Mouse (Mus musculus): ENCODE results near the gene Csdc2. TPM values are rescaled to one million over a fixed set of nuclear protein-coding genes. Genes with fewer than 3 reads are reported as not detected.
A peak's percentile ranks its signal among the peaks of the same experiment; 100 is the strongest.
"Not testable (repeated sequence)": the region's sequence is repeated elsewhere in the genome, so short reads cannot be mapped to it uniquely, and the experiment has no call there.

Gene Csdc2
- polyA plus RNA-seq, 1 experiment from 2014 or later: 6.3 TPM

- H3K27me3 ChIP-seq (replicated peaks): no peaks in the 10 kb centered on the region
- no peak overlapping the region for H3K4me3 ChIP-seq
- ATAC-seq (ENCODE audit: insufficient number of reproducible peaks, low FRiP score): no peak
- no peak overlapping the region for H3K27ac ChIP-seq (ENCODE audit: poor library complexity, severe bottlenecking)
- WGBS: 86% methylated on average over 8 of the region's 8 CpGs
- no peaks in the 10 kb centered on the region for H3K4me1 ChIP-seq (replicated peaks)
- peaks cover 97% of the 10 kb centered on the region for H3K36me3 ChIP-seq
- H3K9ac ChIP-seq: no peak overlapping the region
- H3K4me2 ChIP-seq: no peak overlapping the region
- no peaks in the 10 kb centered on the region for H3K9me3 ChIP-seq (replicated peaks)
Observed at GRCm38 (mm10) chr15:81907953-81908352, 28.6 kb upstream of the Csdc2 start.

- not testable (repeated sequence) for ATAC-seq (ENCODE audit: insufficient number of reproducible peaks, low FRiP score); H3K4me1 ChIP-seq (replicated peaks); H3K9ac ChIP-seq; H3K27me3 ChIP-seq (replicated peaks); H3K9me3 ChIP-seq (replicated peaks); H3K27ac ChIP-seq (ENCODE audit: poor library complexity, severe bottlenecking); H3K4me3 ChIP-seq; H3K4me2 ChIP-seq
- WGBS: 91% methylated on average over 4 of the region's 4 CpGs
- peaks cover 97% of the 10 kb centered on the region for H3K36me3 ChIP-seq
Observed at GRCm38 (mm10) chr15:81908767-81909166, 27.8 kb upstream of the Csdc2 start.

DNA sequence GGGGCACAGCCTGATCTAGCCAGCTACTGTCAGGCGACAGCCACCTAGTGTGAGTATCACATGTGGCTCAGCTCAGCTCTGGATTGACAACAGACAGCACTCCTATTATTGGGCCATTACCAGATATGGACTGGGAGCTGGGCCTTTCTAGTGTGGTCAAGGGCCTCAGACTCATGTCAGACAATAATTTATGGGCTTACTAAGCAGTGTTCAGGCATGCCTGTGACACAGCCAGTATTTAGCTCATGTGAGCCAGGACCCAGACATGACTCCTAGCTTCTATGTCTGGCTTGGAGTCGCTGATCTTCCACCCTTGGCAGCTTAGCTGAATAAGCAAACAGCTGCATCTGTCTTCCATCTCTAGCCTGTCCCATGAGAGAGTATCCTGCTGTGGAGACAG lies 24.1 kb upstream of the Csdc2 start:
- Histone ChIP-seq H3K27ac (ENCODE audit: poor library complexity, severe bottlenecking) (no peak overlapping the region), H3K36me3 (peaks cover 97% of the 10 kb centered on the region), H3K4me2 (no peak overlapping the region), H3K9ac (no peak overlapping the region), H3K4me3 (no peak overlapping the region), H3K27me3 (replicated peaks) (no peaks in the 10 kb centered on the region), H3K9me3 (replicated peaks) (no peaks in the 10 kb centered on the region), H3K4me1 (replicated peaks) (no peaks in the 10 kb centered on the region)
- no peak for ATAC-seq (ENCODE audit: insufficient number of reproducible peaks, low FRiP score)
- 73% methylated on average over 2 of the region's 2 CpGs for WGBS

DNA sequence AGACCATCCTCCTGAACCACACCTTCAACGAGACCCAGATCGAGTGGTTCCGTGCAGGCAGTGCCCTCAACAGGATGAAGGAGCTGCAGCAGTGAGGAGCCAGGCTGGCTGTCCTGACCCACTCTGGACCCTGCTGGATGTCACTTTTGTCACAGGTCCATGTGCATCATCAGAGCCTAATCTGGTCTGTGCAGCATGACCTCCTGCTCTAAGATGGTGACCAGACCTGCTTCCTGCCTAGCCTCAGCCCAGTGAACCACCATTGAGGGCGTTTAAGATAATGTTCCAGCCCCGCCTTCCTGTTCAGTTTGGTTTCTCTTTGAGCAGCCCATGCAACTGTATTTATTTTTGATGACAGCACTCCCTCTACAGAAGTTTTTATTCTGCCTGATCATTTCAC lies 21.9 kb upstream of the Csdc2 start:
- Histone ChIP-seq H3K4me1 (replicated peaks) (no peaks in the 10 kb centered on the region), H3K9me3 (replicated peaks) (no peaks in the 10 kb centered on the region), H3K9ac (no peak overlapping the region), H3K27me3 (replicated peaks) (no peaks in the 10 kb centered on the region), H3K4me2 (no peak overlapping the region), H3K4me3 (no peak overlapping the region), H3K27ac (ENCODE audit: poor library complexity, severe bottlenecking) (no peak overlapping the region), H3K36me3 (peaks cover 79% of the 10 kb centered on the region)
- ATAC-seq (ENCODE audit: insufficient number of reproducible peaks, low FRiP score): no peak
- WGBS: 78% methylated on average over 5 of the region's 5 CpGs

GRCm38 (mm10) chr15:81915663-81916062 lies 20.9 kb upstream of the Csdc2 start:
- H3K27me3 ChIP-seq (replicated peaks): no peaks in the 10 kb centered on the region
- no peak overlapping the region for H3K4me2 ChIP-seq
- 65% methylated on average over 5 of the region's 5 CpGs for WGBS
- no peak overlapping the region for H3K27ac ChIP-seq (ENCODE audit: poor library complexity, severe bottlenecking)
- ATAC-seq (ENCODE audit: insufficient number of reproducible peaks, low FRiP score): no peak
- no peaks in the 10 kb centered on the region for H3K9me3 ChIP-seq (replicated peaks)
- H3K4me3 ChIP-seq: no peak overlapping the region
- no peaks in the 10 kb centered on the region for H3K4me1 ChIP-seq (replicated peaks)
- no peak overlapping the region for H3K9ac ChIP-seq
- peaks cover 69% of the 10 kb centered on the region for H3K36me3 ChIP-seq

DNA sequence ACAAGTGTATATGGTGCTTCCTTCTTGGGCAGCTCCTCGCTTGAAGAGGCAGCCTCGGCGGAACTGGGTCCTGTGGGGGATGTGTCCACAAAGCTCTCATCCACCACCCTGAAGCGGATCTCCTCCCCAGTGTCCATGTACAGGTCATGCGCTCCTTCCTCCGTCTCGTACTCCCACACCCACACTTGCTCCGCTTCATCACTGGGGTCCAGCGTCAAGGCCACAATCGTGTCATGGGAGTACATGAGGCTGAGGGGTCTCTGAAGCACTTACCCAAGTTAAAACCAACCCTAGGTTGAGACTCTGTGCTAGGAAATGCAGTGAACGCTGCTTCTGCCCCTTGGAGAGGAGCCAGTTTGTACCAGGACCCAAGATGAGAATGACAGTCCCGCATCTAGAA lies 19.4 kb upstream of the Csdc2 start:
- no peaks in the 10 kb centered on the region for H3K9me3 ChIP-seq (replicated peaks)
- 88% methylated on average over 12 of the region's 12 CpGs for WGBS
- H3K36me3 ChIP-seq: peaks cover 54% of the 10 kb centered on the region

DNA sequence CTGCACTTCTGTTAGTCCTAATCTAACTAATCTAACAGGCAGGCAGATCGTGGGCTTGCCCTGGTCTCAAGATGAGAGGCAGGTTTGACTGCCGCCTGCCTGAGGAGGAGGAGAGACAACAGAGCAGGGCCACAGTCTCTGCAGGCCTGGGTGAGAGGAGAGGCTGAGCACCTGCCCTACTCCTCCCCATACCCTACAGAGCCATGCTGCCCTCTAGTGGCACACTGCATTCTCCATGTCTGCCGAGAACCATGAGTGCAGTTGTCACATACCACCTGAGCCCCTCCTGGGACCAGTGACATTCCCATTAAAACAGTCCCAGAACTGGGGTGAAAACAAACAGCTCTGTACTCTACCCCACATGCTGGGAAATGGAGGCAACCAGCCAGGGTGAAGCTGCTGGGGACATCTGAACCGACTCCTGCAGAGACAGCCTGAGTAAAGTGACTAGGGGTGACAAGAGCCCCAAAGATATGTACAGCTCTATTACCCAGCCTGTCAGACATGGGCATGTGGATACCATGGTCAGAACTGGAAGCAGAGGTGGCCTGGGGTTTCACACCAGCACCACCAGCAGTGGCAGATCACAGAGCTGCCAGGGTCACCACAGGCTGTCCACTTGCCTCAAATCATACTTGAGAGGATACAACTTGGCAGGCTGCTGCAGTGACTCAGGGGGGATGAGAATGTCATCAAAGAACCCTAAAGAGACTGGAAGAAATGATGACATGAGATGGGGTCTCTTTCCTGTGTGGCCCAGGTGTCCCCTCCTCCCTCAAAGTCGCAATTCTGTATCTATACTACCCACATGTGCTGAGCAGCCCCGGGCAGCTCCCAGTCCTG lies 18.7 kb upstream of the Csdc2 start:
- H3K4me2 ChIP-seq: no peak overlapping the region
- no peak overlapping the region for H3K9ac ChIP-seq
- H3K27ac ChIP-seq (ENCODE audit: poor library complexity, severe bottlenecking): no peak overlapping the region
- WGBS: 55% methylated on average over 6 of the region's 6 CpGs
- H3K36me3 ChIP-seq: peaks cover 51% of the 10 kb centered on the region
- H3K9me3 ChIP-seq (replicated peaks): no peaks in the 10 kb centered on the region
- no peak overlapping the region for H3K4me3 ChIP-seq
- H3K4me1 ChIP-seq (replicated peaks): no peaks in the 10 kb centered on the region
- H3K27me3 ChIP-seq (replicated peaks): no peaks in the 10 kb centered on the region
- no peak for ATAC-seq (ENCODE audit: insufficient number of reproducible peaks, low FRiP score)

More for the DNA sequence above, 19.4 kb upstream of the Csdc2 start:
- Histone ChIP-seq H3K27me3 (replicated peaks) (no peaks in the 10 kb centered on the region), H3K27ac (ENCODE audit: poor library complexity, severe bottlenecking) (no peak overlapping the region), H3K4me2 (no peak overlapping the region), H3K4me1 (replicated peaks) (no peaks in the 10 kb centered on the region), H3K4me3 (no peak overlapping the region), H3K9ac (no peak overlapping the region)
- no peak for ATAC-seq (ENCODE audit: insufficient number of reproducible peaks, low FRiP score)

DNA sequence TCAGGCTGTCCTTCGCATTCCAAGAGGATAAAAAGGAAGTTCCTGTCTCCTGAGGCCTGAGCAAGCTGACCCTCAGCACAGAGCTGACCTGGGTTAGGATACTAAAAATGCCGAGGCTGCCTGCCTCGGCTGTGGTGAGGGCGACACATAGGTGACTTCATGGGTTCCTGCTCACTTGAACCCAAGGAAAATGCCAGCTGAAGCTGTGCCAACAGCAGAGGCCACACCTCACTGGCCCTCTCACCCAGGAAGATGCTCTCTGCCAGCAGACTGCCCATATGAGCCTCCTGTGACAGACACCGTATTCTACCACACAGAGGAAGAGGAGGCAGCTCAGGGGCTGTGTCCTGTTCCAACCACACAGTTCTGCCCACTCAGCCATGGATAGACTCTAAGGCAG lies 17.5 kb upstream of the Csdc2 start:
- H3K4me3 ChIP-seq: no peak overlapping the region
- H3K27ac ChIP-seq (ENCODE audit: poor library complexity, severe bottlenecking): no peak overlapping the region
- H3K9ac ChIP-seq: no peak overlapping the region
- H3K9me3 ChIP-seq (replicated peaks): no peaks in the 10 kb centered on the region
- ATAC-seq (ENCODE audit: insufficient number of reproducible peaks, low FRiP score): no peak
- no peak overlapping the region for H3K4me2 ChIP-seq
- peaks cover 38% of the 10 kb centered on the region for H3K36me3 ChIP-seq
- no peaks in the 10 kb centered on the region for H3K27me3 ChIP-seq (replicated peaks)
- 73% methylated on average over 5 of the region's 5 CpGs for WGBS
- no peaks in the 10 kb centered on the region for H3K4me1 ChIP-seq (replicated peaks)

DNA sequence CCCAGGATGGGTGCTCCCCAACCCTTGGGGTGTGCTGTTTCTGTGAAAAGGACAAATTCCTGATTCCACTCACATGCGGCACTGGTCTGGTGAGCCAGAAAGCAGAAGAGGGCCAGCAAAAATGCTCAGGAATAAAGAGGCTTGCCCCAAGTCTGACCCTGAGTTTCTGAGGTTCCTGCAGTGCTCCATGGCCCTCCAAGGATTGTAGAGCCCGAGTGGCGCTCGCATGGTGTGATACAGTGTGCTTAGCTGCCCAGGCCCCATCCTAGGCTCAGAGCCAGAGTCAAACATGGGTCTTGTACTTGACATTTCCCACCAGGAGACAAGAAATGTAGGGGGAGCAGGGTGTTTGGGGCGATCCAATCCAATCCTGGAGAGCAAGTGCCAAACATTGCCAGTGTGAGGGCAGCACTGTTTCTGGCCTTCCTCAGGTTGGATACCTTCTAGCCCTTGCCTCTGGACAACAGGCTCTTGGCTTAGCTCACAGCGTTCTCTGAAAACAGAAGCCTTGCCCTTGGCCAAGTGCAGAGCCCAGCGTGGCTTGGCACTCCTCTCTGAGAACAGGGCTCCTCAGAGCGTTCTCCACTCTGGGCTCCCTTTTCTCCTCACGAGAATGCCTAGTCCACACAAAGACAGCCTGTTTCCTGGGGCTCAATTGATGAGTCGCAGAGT lies 15.9 kb upstream of the Csdc2 start:
- peaks cover 12% of the 10 kb centered on the region for H3K4me1 ChIP-seq (replicated peaks)
- H3K4me2 ChIP-seq: no peak overlapping the region
- WGBS: 86% methylated on average over 10 of the region's 10 CpGs
- H3K36me3 ChIP-seq: peaks cover 22% of the 10 kb centered on the region
- ATAC-seq (ENCODE audit: insufficient number of reproducible peaks, low FRiP score): no peak
- no peaks in the 10 kb centered on the region for H3K9me3 ChIP-seq (replicated peaks)
- no peak overlapping the region for H3K27ac ChIP-seq (ENCODE audit: poor library complexity, severe bottlenecking)
- no peak overlapping the region for H3K4me3 ChIP-seq
- no peaks in the 10 kb centered on the region for H3K27me3 ChIP-seq (replicated peaks)
- no peak overlapping the region for H3K9ac ChIP-seq

DNA sequence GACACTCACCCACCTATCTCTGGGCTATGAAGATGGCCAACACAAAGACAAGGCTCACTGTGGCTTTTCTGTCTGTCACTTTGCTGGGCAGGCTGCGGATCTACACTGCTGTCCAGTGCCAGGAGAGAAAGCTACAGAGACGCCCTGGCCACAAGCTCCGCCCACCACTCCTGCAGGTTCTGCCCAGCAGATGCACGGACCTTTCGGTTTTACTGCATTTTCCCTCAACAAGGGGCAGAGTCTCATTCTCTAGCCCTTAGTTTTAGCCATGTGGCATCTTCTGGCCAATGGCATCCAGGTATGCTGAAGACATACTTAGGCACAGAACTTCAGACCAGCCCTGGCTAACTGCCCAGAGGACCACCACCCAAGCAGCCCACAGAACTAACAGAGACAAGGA lies 15.3 kb upstream of the Csdc2 start:
- no peak for ATAC-seq (ENCODE audit: insufficient number of reproducible peaks, low FRiP score)
- Histone ChIP-seq H3K9ac (no peak overlapping the region), H3K27me3 (replicated peaks) (no peaks in the 10 kb centered on the region), H3K4me3 (no peak overlapping the region), H3K4me2 (no peak overlapping the region), H3K27ac (ENCODE audit: poor library complexity, severe bottlenecking) (no peak overlapping the region), H3K9me3 (replicated peaks) (no peaks in the 10 kb centered on the region), H3K36me3 (peaks cover 16% of the 10 kb centered on the region), H3K4me1 (replicated peaks) (peaks cover 12% of the 10 kb centered on the region)
- WGBS: 65% methylated on average over 5 of the region's 5 CpGs

GRCm38 (mm10) chr15:81924933-81925332 lies 11.6 kb upstream of the Csdc2 start:
- WGBS: 80% methylated on average over 11 of the region's 11 CpGs
- Histone ChIP-seq H3K9me3 (replicated peaks) (no peaks in the 10 kb centered on the region), H3K27ac (ENCODE audit: poor library complexity, severe bottlenecking) (no peak overlapping the region), H3K4me1 (replicated peaks) (peaks cover 15% of the 10 kb centered on the region), H3K9ac (peak overlapping the region; percentile 78; the same call in 1 of the 2 replicates), H3K27me3 (replicated peaks) (no peaks in the 10 kb centered on the region), H3K4me2 (peak overlapping the region; percentile 85), H3K36me3 (0 out of 2 replicates have a peak, but pooled peaks cover 3% of the 10 kb centered on the region), H3K4me3 (peak overlapping the region; percentile 61)
- ATAC-seq (ENCODE audit: insufficient number of reproducible peaks, low FRiP score): no peak

Measured in heart, embryonic 12.5 days (tissue).